Mouse (Mus musculus) spleen, adult 2 months (tissue): ENCODE results near the gene Chd8. TPM values are rescaled to one million over a fixed set of nuclear protein-coding genes. Genes with fewer than 3 reads are reported as not detected.
"Not testable (repeated sequence)": the region's sequence is repeated elsewhere in the genome, so short reads cannot be mapped to it uniquely, and the experiment has no call there.

ENCODE experiments used
- DNase-seq, 2 experiments: peaks; one replicate each; pipeline versions ENCODE4 v3.0.0 to v3.0.0-alpha.2; 2012 to 2021; ENCODE audit warnings: low spot score in 2 of 2, low read depth in 1 of 2
- H3K27ac ChIP-seq: fragments of 200-500 bp; 2 replicates; pipeline ENCODE4 v1.5.1; 2012; ENCODE audit warnings: low read length, inconsistent platforms; ENCODE audit not compliant: insufficient read depth
- H3K27me3 ChIP-seq: fragments of 200-500 bp; 2 replicates; pipeline ENCODE4 v1.6.1; 2012; ENCODE audit warnings: mild to moderate bottlenecking, moderate library complexity, low read length, inconsistent platforms; ENCODE audit not compliant: control insufficient read depth, insufficient read depth
- H3K36me3 ChIP-seq: fragments of 200-500 bp; 2 replicates; pipeline ENCODE4 v1.6.1; 2012; ENCODE audit warnings: mild to moderate bottlenecking, low read length, inconsistent platforms; ENCODE audit not compliant: control insufficient read depth, insufficient read depth
- H3K4me1 ChIP-seq: fragments of 200-500 bp; 2 replicates; pipeline ENCODE4 v1.6.1; 2011; ENCODE audit warnings: inconsistent platforms; ENCODE audit not compliant: control insufficient read depth, insufficient read depth, insufficient read length
- H3K4me3 ChIP-seq: fragments of 200-500 bp; 2 replicates; pipeline ENCODE4 v1.5.1; 2011; ENCODE audit warnings: mild to moderate bottlenecking, inconsistent platforms; ENCODE audit not compliant: insufficient read depth, insufficient read length; ENCODE audit errors: extremely low read depth
- CTCF ChIP-seq: fragments of 200-500 bp; IDR thresholded peaks from 2 replicates; pipeline ENCODE4 v1.5.1; 2011; ENCODE audit warnings: mild to moderate bottlenecking, inconsistent platforms; ENCODE audit not compliant: insufficient read depth, insufficient read length, insufficient replicate concordance; ENCODE audit errors: extremely low read depth
- POLR2A ChIP-seq: fragments of 200-500 bp; IDR thresholded peaks from 2 replicates; pipeline ENCODE4 v1.6.1; 2011; ENCODE audit warnings: low read depth, low read length, inconsistent platforms
- WGBS: fragments of 180-500 bp; shearing (Covaris S2); methylation state at CpG from one replicate; pipeline ENCODE4 v1.1.7; 2018; 5-methylcytosine and 5-hydroxymethylcytosine counted together
- polyA plus RNA-seq: library from polyadenylated mRNA; depleted of rRNA; stranded (reverse); fragments of >200 nt; gene quantifications from 2 replicates; pipeline ENCODE4 v1.2.3, GENCODE M21; 2012; rRNA removed

The Chd8 gene
- 33.2 and 34.2 TPM in 2 replicates for polyA plus RNA-seq

GRCm38 (mm10) chr14:52257484-52258213 lies at the start of gene Chd8:
TSS of gene Chd8 (minus strand) at chr14:52257780.
- Histone ChIP-seq H3K4me1 (peaks cover 5% of the 10 kb centered on the region), H3K4me3 (peak within 1 kb of the TSS; percentile 75), H3K27ac (peak within 1 kb of the TSS; percentile 82), H3K27me3 (no peaks in the 10 kb centered on the region), H3K36me3 (peaks cover 1% of the 10 kb centered on the region; the same call in 1 of the 2 replicates)
- under 1% methylated on average over 54 of the region's 54 CpGs for WGBS
- peak; percentile 79 for TF ChIP-seq POLR2A
- peak; percentile 91 for TF ChIP-seq CTCF
- peak; percentile 94 to 98 for DNase-seq

- 96% methylated on average over 2 of the region's 2 CpGs for WGBS
- Histone ChIP-seq H3K4me3 (no peak overlapping the region), H3K27me3 (no peaks in the 10 kb centered on the region), H3K4me1 (no peaks in the 10 kb centered on the region), H3K36me3 (no peaks in the 10 kb centered on the region), H3K27ac (no peak overlapping the region)
- DNase-seq = no peak
- TF ChIP-seq CTCF (no peak), POLR2A (no peak)
Observed at GRCm38 (mm10) chr14:52306100-52306499, 48.5 kb upstream of the Chd8 start.

GRCm38 (mm10) chr14:52304644-52305271 lies 47.2 kb upstream of the Chd8 start, which contains the start of gene Mettl3:
TSS of gene Mettl3 (minus strand) at chr14:52305128.
- Histone ChIP-seq H3K36me3 (peaks cover 2% of the 10 kb centered on the region; the same call in 1 of the 2 replicates), H3K27ac (peak within 1 kb of the TSS; percentile 91), H3K4me3 (peak within 1 kb of the TSS; percentile 93), H3K4me1 (no peaks in the 10 kb centered on the region), H3K27me3 (no peaks in the 10 kb centered on the region)
- peak; percentile 86 to 88 for DNase-seq
- no peak for TF ChIP-seq CTCF
- peak; percentile 1; the same call in 1 of the 2 replicates for TF ChIP-seq POLR2A
- WGBS = under 1% methylated on average over 46 of the region's 46 CpGs

- DNase-seq, H3K27me3 ChIP-seq, H3K27ac ChIP-seq, H3K4me1 ChIP-seq, H3K4me3 ChIP-seq: not testable (repeated sequence)
- WGBS = 94% methylated on average over 3 of the region's 3 CpGs
- H3K36me3 ChIP-seq = peaks cover 11% of the 10 kb centered on the region
Observed at GRCm38 (mm10) chr14:52303517-52303916, 45.9 kb upstream of the Chd8 start.

GRCm38 (mm10) chr14:52295558-52296264 lies 38.1 kb upstream of the Chd8 start:
- 74% methylated on average over 6 of the region's 6 CpGs for WGBS
- no peak for DNase-seq
- Histone ChIP-seq H3K27me3 (no peaks in the 10 kb centered on the region), H3K4me1 (no peaks in the 10 kb centered on the region), H3K4me3 (no peak overlapping the region), H3K27ac (no peak overlapping the region), H3K36me3 (peaks cover 53% of the 10 kb centered on the region)
- TF ChIP-seq CTCF (no peak), POLR2A (no peak)

- WGBS = 90% methylated on average over 3 of the region's 3 CpGs
- DNase-seq = no peak
- TF ChIP-seq CTCF (no peak), POLR2A (no peak)
- Histone ChIP-seq H3K27me3 (no peaks in the 10 kb centered on the region), H3K27ac (no peak overlapping the region), H3K4me1 (0 out of 2 replicates have a peak, but pooled peaks cover 3% of the 10 kb centered on the region), H3K36me3 (peaks cover 22% of the 10 kb centered on the region), H3K4me3 (no peak overlapping the region)
Observed at GRCm38 (mm10) chr14:52284191-52284590, 26.6 kb upstream of the Chd8 start.
